Mouse (Mus musculus) CH12.LX (cell line): Measurements from ENCODE around the gene Art3.

Source experiments
- BHLHE40 ChIP-seq: IDR thresholded peaks from 2 replicates; pipeline ENCODE4 v1.6.1; 2011; ENCODE audit warnings: mild to moderate bottlenecking, low read depth, low read length, improper control_type of control experiment
- ETS1 ChIP-seq: conservative IDR thresholded peaks from 2 replicates; pipeline ENCODE4 v1.6.1; 2012; ENCODE audit warnings: low read depth, mild to moderate bottlenecking, inconsistent platforms, low read length, improper control_type of control experiment, moderate library complexity
- IRF4 ChIP-seq: IDR thresholded peaks from 2 replicates; pipeline ENCODE4 v1.6.1; 2014; ENCODE audit warnings: low read depth, mild to moderate bottlenecking, inconsistent platforms, low read length, improper control_type of control experiment
- NELFE ChIP-seq: IDR thresholded peaks from 2 replicates; pipeline ENCODE4 v1.6.1; 2011; ENCODE audit warnings: low read depth, low read length, improper control_type of control experiment
- POLR2A ChIP-seq: IDR thresholded peaks from 2 replicates; pipeline ENCODE4 v1.6.1; 2011; ENCODE audit warnings: low read depth, mild to moderate bottlenecking, improper control_type of control experiment, low read length

GRCm38 (mm10) chr5:92363179-92363578 lies 31.6 kb downstream of the Art3 start:
- TF ChIP-seq ETS1 (no peak), POLR2A (no peak), IRF4 (no peak), NELFE (no peak), BHLHE40 (no peak)
